Comparison of ENCODE assay signal across 10 mouse cellular contexts in the genomic region with DNA sequence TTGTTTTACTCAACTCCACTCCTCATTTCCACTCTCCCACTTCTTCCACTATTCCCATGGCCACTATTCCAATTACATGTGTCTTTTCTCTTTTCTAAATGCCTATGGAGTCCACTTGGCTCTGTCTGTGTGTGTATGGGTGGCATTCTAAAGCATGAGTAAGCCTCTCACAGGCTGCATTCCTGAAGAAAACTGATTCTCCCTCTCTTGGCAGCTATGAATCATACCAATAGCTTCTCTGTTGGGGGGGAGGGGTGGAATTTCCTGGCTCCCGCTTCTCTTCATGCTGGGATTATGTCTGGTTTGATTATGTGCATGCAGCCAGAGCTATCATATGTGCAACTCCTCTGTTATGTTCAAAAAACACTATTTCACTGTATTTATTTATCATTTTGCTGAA. TPM values are rescaled to one million over a fixed set of nuclear protein-coding genes. Genes with fewer than 3 reads are reported as not detected.
DNase-seq lines count a peak whose midpoint lies in the region; ATAC-seq and TF ChIP-seq lines count a peak whose summit lies in the region.
"Had no signal": no experiment of that assay in that cellular context is flagged by ENCODE, and none has a peak within 500 bp of the region (broad histone marks: within the 10 kb centered on the region; RNA-seq: fewer than 3 reads in every experiment).

No protein-coding gene starts in this region.

- WGBS in liver, embryonic 11.5 days: 33% methylated on average over 1 of the region's 1 CpGs

- no peaks in the 10 kb centered on the region for H3K9me3 ChIP-seq in liver, embryonic 11.5 days (ENCODE audit: control insufficient read depth, low read length)
- H3K9me3 ChIP-seq: heart, embryonic 13.5 days; megakaryocyte, embryonic 14.5 days had no signal

- no peaks in the 10 kb centered on the region for H3K36me3 ChIP-seq in liver, embryonic 11.5 days (ENCODE audit: control insufficient read depth, insufficient read depth, low read length)
- H3K36me3 ChIP-seq: heart, embryonic 13.5 days had no signal

- no peak overlapping the region for H3K9ac ChIP-seq in liver, embryonic 11.5 days (ENCODE audit: low read depth, low read length)
- H3K9ac ChIP-seq: heart, embryonic 13.5 days had no signal

- no peaks in the 10 kb centered on the region for H3K27me3 ChIP-seq in liver, embryonic 11.5 days (replicated peaks; ENCODE audit: control insufficient read depth, insufficient read depth, low read length)
- H3K27me3 ChIP-seq: heart, embryonic 13.5 days had no signal

- no peak for TF ChIP-seq CTCF in brain, embryonic 14.5 days (IDR thresholded peaks at IDR 0.05; ENCODE audit: borderline replicate concordance, extremely low read depth, insufficient read depth, insufficient read length)

- DNase-seq in kidney, postnatal 10 days: peak; percentile 34
- DNase-seq in kidney, adult 18-20 months: no peak
- DNase-seq in brain, embryonic 14.5 days (ENCODE audit: low read depth): peak; percentile 37
- peak; percentile 8 for DNase-seq in forelimb bud, embryonic 11.5 days (ENCODE audit: low read depth, low spot score)
- peak; percentile 6 for DNase-seq in lung, postnatal 36 days
- DNase-seq in neural tube, embryonic 10.5 days (ENCODE audit: extremely low spot score, low spot score): no peak
- no peak for DNase-seq in ovary, postnatal 10 days (ENCODE audit: low spot score)
- DNase-seq in liver, embryonic 11.5 days (ENCODE audit: low spot score): no peak

- no peaks in the 10 kb centered on the region for H3K4me1 ChIP-seq in liver, embryonic 11.5 days (replicated peaks; ENCODE audit: control insufficient read depth, insufficient read depth, low read length)

- TF ChIP-seq POLR2A in brain, embryonic 14.5 days (IDR thresholded peaks at IDR 0.05; ENCODE audit: borderline replicate concordance, extremely low read depth, insufficient read depth, insufficient read length, poor library complexity, severe bottlenecking): no peak

- H3K4me2 ChIP-seq in liver, embryonic 11.5 days: no peak overlapping the region
- H3K4me2 ChIP-seq: heart, embryonic 13.5 days had no signal

- no peak overlapping the region for H3K27ac ChIP-seq in liver, embryonic 11.5 days (ENCODE audit: low read depth, low read length)

- H3K4me3 ChIP-seq in liver, embryonic 11.5 days (ENCODE audit: low read depth, low read length): no peak overlapping the region
- H3K4me3 ChIP-seq: heart, embryonic 13.5 days; megakaryocyte, embryonic 14.5 days had no signal

- no peak for ATAC-seq in liver, embryonic 11.5 days (replicated peaks; ENCODE audit: low FRiP score)

RNA-seq across cellular contexts. Expression of gene Spaca6, which starts 34.4 kb away (rescaled TPM):
- 58.8 and 80.4 TPM in 2 replicates for polyA plus RNA-seq in brain, embryonic 14.5 days (2012; rRNA removed)
- 11.2 and 16.4 TPM in 2 replicates for polyA plus RNA-seq in liver, embryonic 11.5 days (2014; fragmentation: Nextera tagmentation; extraction: Ambion mirVana)

Comparison
In these comparisons a context has a peak if more than half of its experiments do, and no peak if none do; other contexts are left out.
1. DNase-seq: peak in kidney, postnatal 10 days (single experiment), brain, embryonic 14.5 days (single experiment), forelimb bud, embryonic 11.5 days (single experiment) and lung, postnatal 36 days (single experiment); none in kidney, adult 18-20 months (single experiment), neural tube, embryonic 10.5 days (single experiment), ovary, postnatal 10 days (single experiment) and liver, embryonic 11.5 days (single experiment).